Mouse (Mus musculus): ENCODE measurements around the gene Klhl11. TPM values are rescaled to one million over a fixed set of nuclear protein-coding genes. Genes with fewer than 3 reads are reported as not detected.

The Klhl11 gene
- total RNA-seq, 1 experiment, result 43.3 TPM

DNA sequence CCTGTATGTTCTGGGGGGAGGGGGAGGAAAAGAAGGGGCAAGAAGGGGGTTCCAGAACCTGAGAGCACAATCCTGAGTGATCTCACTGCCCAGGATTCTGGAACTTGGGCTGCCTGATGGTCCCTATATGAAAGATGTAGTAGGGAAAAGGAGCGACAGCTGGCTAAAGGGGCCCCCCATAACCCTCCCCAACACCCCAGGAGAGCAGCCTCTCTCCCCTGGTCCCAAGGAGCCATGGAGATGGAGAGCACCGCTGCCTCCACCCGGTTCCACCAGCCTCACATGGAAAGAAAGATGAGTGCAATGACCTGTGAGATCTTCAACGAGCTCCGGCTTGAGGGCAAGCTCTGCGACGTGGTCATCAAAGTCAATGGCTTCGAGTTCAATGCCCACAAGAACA, 30.7 kb downstream of the Klhl11 start, which contains the start of the genes Nt5c3b and Klhl10:
Gene Nt5c3b, minus strand, starts transcription at position 12 of the 400 bp plus-strand sequence.
Gene Klhl10, plus strand, starts transcription at position 121 of the 400 bp plus-strand sequence.
- Histone ChIP-seq H3K9me3 (ENCODE audit: control insufficient read depth, insufficient read depth, low read depth, low read length) (no peaks in the 10 kb centered on the region), H3K4me3 (ENCODE audit: insufficient read depth in 1 of 2, low read depth in 1 of 2, low read length in 2 of 2, poor library complexity in 1 of 2, severe bottlenecking in 1 of 2) (peak within 1 kb of the TSS; percentile 83 to 91), H3K4me1 (ENCODE audit: control insufficient read depth in 2 of 2, insufficient read depth in 2 of 2, low read length in 2 of 2, poor library complexity in 1 of 2) (peaks cover 3 to 5% of the 10 kb centered on the region in 2 experiments; a peak in 3 of 4 replicates), H3K9ac (ENCODE audit: insufficient read depth, low read depth, low read length, poor library complexity, severe bottlenecking) (peak within 1 kb of the TSS; percentile 83), H3K27ac (ENCODE audit: insufficient read depth, low read depth, low read length, poor library complexity, severe bottlenecking) (no peak within 1 kb of the TSS), H3K36me3 (ENCODE audit: control insufficient read depth, insufficient read depth, low read length, poor library complexity, severe bottlenecking) (no peaks in the 10 kb centered on the region)
- in situ Hi-C loops (cut with MboI; ENCODE audit: low sequenced_read_pairs in 2 of 2, unreplicated experiment in 2 of 2), result no loop called here
- no peak for TF ChIP-seq MAFK (IDR thresholded peaks at IDR 0.05; ENCODE audit: insufficient read depth, low read depth, low read length)
- no peak for TF ChIP-seq HCFC1 (IDR thresholded peaks at IDR 0.05; ENCODE audit: borderline replicate concordance, insufficient read depth, low read length)
- no peak for TF ChIP-seq CHD2 (IDR thresholded peaks at IDR 0.05; ENCODE audit: low read depth, low read length)
- TF ChIP-seq ZC3H11A (IDR thresholded peaks at IDR 0.05; ENCODE audit: borderline replicate concordance, low read depth, low read length), result no peak
- no peak for TF ChIP-seq ZNF384 (IDR thresholded peaks at IDR 0.05; ENCODE audit: low read depth, low read length)
- no peak for DNase-seq (ENCODE audit: low read depth, low spot score)

DNA sequence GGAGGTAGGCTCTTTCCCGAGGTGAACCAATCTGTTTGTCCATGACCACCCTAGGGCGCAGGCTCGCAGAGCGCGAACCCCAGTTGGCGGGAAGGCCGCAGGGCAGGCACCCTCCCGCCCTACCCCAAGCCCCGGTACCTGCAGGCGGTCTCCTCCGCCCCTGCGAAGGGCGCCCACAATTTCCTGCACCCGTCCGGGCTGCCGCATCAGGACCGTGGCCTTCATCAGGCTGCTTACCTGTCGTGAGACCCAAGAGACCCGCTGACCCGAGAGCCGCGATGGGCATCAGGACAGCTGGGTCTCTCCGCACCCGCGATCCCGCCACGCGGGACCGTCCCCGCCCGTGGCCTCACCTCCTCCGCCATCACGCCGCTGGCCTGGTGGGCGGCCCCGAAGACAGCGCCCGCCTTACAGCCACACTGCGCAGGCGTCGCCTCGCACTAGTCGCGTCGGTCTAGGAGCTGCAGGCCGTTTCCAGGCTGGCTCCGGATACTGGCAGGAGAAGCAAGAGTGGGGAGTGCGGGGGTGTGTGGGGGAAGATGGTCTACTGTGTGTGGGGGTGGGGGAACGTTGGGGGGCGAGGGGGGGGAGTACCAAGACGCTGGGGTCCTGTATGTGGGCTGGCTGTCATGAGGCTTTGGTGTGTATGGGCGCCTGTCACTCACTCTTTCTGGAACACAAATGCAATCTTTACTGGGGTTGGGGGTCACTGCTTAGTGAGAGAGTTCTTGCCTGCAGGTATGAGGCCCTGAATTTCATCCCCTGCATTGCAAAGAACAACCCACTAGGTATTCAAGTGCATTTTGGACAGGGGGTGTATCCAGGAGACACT, 31.6 kb downstream of the Klhl11 start:
- TF ChIP-seq CHD2 (IDR thresholded peaks at IDR 0.05; ENCODE audit: low read depth, low read length) (no peak), HCFC1 (IDR thresholded peaks at IDR 0.05; ENCODE audit: borderline replicate concordance, insufficient read depth, low read length) (no peak), ZNF384 (IDR thresholded peaks at IDR 0.05; ENCODE audit: low read depth, low read length) (no peak), MAFK (IDR thresholded peaks at IDR 0.05; ENCODE audit: insufficient read depth, low read depth, low read length) (no peak), ZC3H11A (IDR thresholded peaks at IDR 0.05; ENCODE audit: borderline replicate concordance, low read depth, low read length) (no peak)
- peak overlapping the region; percentile 83 for H3K9ac ChIP-seq (ENCODE audit: insufficient read depth, low read depth, low read length, poor library complexity, severe bottlenecking)
- peak overlapping the region; percentile 83 to 91 for H3K4me3 ChIP-seq (ENCODE audit: insufficient read depth in 1 of 2, low read depth in 1 of 2, low read length in 2 of 2, poor library complexity in 1 of 2, severe bottlenecking in 1 of 2)
- no peaks in the 10 kb centered on the region for H3K36me3 ChIP-seq (ENCODE audit: control insufficient read depth, insufficient read depth, low read length, poor library complexity, severe bottlenecking)
- H3K4me1 ChIP-seq (ENCODE audit: control insufficient read depth in 2 of 2, insufficient read depth in 2 of 2, low read length in 2 of 2, poor library complexity in 1 of 2), result peaks cover 3 to 4% of the 10 kb centered on the region in 2 experiments
- in situ Hi-C loops (cut with MboI; ENCODE audit: low sequenced_read_pairs in 2 of 2, unreplicated experiment in 2 of 2), result no loop called here
- no peak overlapping the region for H3K27ac ChIP-seq (ENCODE audit: insufficient read depth, low read depth, low read length, poor library complexity, severe bottlenecking)
- H3K9me3 ChIP-seq (ENCODE audit: control insufficient read depth, insufficient read depth, low read depth, low read length), result no peaks in the 10 kb centered on the region
- DNase-seq (ENCODE audit: low read depth, low spot score), result no peak

DNA sequence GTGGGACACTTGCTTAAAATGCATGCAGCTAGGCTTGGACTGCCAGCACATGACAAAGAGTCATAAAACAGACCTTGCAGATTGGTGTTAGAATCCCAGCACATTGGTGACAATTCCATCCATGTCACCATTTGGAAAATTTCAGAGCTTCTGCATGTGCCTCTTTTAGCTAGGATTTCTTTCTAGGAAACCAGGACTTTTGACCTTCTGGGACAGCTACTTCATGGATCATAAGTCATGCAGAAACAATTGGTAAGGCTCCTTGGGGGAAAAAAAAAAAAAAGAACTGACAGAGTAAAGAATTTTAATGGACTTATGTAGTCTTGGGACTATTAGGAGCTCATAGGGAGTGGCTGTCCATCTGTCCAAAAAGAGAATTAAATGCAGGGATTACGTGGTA, 34.6 kb downstream of the Klhl11 start:
- DNase-seq (ENCODE audit: low read depth, low spot score), result no peak
- in situ Hi-C loops (cut with MboI; ENCODE audit: low sequenced_read_pairs in 2 of 2, unreplicated experiment in 2 of 2), result no loop called here
- Histone ChIP-seq H3K4me1 (ENCODE audit: control insufficient read depth in 2 of 2, insufficient read depth in 2 of 2, low read length in 2 of 2, poor library complexity in 1 of 2) (peaks cover 9 to 19% of the 10 kb centered on the region in 2 experiments), H3K4me3 (ENCODE audit: insufficient read depth in 1 of 2, low read depth in 1 of 2, low read length in 2 of 2, poor library complexity in 1 of 2, severe bottlenecking in 1 of 2) (no peak overlapping the region), H3K9ac (ENCODE audit: insufficient read depth, low read depth, low read length, poor library complexity, severe bottlenecking) (no peak overlapping the region), H3K9me3 (ENCODE audit: control insufficient read depth, insufficient read depth, low read depth, low read length) (no peaks in the 10 kb centered on the region), H3K36me3 (ENCODE audit: control insufficient read depth, insufficient read depth, low read length, poor library complexity, severe bottlenecking) (no peaks in the 10 kb centered on the region), H3K27ac (ENCODE audit: insufficient read depth, low read depth, low read length, poor library complexity, severe bottlenecking) (no peak overlapping the region)
- TF ChIP-seq CHD2 (IDR thresholded peaks at IDR 0.05; ENCODE audit: low read depth, low read length), result no peak
- no peak for TF ChIP-seq ZNF384 (IDR thresholded peaks at IDR 0.05; ENCODE audit: low read depth, low read length)
- TF ChIP-seq HCFC1 (IDR thresholded peaks at IDR 0.05; ENCODE audit: borderline replicate concordance, insufficient read depth, low read length), result no peak
- TF ChIP-seq MAFK (IDR thresholded peaks at IDR 0.05; ENCODE audit: insufficient read depth, low read depth, low read length), result no peak
- no peak for TF ChIP-seq ZC3H11A (IDR thresholded peaks at IDR 0.05; ENCODE audit: borderline replicate concordance, low read depth, low read length)

GRCm38 (mm10) chr11:100435678-100436246, 36.8 kb downstream of the Klhl11 start:
- no peak for DNase-seq (ENCODE audit: low read depth, low spot score)
- H3K36me3 ChIP-seq (ENCODE audit: control insufficient read depth, insufficient read depth, low read length, poor library complexity, severe bottlenecking), result no peaks in the 10 kb centered on the region

More at GRCm38 (mm10) chr11:100435678-100436246, 36.8 kb downstream of the Klhl11 start:
- H3K9ac ChIP-seq (ENCODE audit: insufficient read depth, low read depth, low read length, poor library complexity, severe bottlenecking), result no peak overlapping the region
- no peaks in the 10 kb centered on the region for H3K9me3 ChIP-seq (ENCODE audit: control insufficient read depth, insufficient read depth, low read depth, low read length)
- in situ Hi-C loops (cut with MboI; ENCODE audit: low sequenced_read_pairs in 2 of 2, unreplicated experiment in 2 of 2), result no loop called here
- H3K27ac ChIP-seq (ENCODE audit: insufficient read depth, low read depth, low read length, poor library complexity, severe bottlenecking), result no peak overlapping the region
- H3K4me3 ChIP-seq (ENCODE audit: insufficient read depth in 1 of 2, low read depth in 1 of 2, low read length in 2 of 2, poor library complexity in 1 of 2, severe bottlenecking in 1 of 2), result no peak overlapping the region
- TF ChIP-seq ZC3H11A (IDR thresholded peaks at IDR 0.05; ENCODE audit: borderline replicate concordance, low read depth, low read length) (no peak), MAFK (IDR thresholded peaks at IDR 0.05; ENCODE audit: insufficient read depth, low read depth, low read length) (no peak), CHD2 (IDR thresholded peaks at IDR 0.05; ENCODE audit: low read depth, low read length) (no peak), ZNF384 (IDR thresholded peaks at IDR 0.05; ENCODE audit: low read depth, low read length) (no peak), HCFC1 (IDR thresholded peaks at IDR 0.05; ENCODE audit: borderline replicate concordance, insufficient read depth, low read length) (no peak)
- peaks cover 9 to 19% of the 10 kb centered on the region in 2 experiments for H3K4me1 ChIP-seq (ENCODE audit: control insufficient read depth in 2 of 2, insufficient read depth in 2 of 2, low read length in 2 of 2, poor library complexity in 1 of 2)

Measured in ES-E14 (cell line).